Mouse (Mus musculus): ENCODE measurements around the gene Bahcc1.

Gene Bahcc1

DNA sequence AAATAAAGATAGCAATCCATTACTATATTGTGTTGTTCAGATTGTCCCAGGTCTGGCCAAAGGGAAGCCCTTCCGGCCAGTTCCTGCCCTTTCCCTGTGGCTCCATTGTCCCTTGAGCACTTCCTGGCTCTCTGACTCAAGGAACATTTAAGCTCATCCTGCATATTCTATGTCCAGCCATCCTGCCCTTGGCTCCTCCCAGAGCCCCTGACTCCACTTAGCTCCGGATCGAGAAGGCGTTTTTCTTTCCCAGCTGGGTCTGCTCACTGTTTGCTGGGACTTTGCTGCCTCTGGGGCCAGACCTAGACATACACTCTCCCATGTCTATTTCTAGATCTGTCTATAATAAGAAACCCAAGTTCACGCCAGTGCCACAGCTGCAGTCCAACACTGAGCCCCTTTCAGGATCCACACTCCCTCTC, 26.1 kb upstream of the Bahcc1 start:
- DNase-seq (ENCODE audit: low spot score in 2 of 2), result no peak

DNA sequence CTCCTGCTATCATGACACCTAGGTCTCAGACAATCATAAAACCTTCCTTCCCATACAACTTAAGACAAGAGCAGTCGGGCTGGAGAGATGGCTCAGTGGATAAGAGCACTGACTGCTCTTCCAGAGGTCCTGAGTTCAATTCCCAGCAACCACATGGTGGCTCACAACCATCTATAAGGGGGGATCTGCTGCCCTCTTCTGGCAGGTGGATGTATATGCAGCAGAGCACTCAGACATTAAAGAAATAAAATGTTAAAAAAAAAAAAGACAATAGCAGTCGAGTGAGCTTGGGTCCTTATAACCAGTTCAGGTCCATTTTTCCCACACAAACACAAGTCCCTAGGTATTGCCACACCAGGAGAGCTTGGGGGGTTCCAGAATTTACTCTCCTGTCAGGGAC, 23.9 kb upstream of the Bahcc1 start:
- no peak for DNase-seq (ENCODE audit: low spot score in 2 of 2)

DNA sequence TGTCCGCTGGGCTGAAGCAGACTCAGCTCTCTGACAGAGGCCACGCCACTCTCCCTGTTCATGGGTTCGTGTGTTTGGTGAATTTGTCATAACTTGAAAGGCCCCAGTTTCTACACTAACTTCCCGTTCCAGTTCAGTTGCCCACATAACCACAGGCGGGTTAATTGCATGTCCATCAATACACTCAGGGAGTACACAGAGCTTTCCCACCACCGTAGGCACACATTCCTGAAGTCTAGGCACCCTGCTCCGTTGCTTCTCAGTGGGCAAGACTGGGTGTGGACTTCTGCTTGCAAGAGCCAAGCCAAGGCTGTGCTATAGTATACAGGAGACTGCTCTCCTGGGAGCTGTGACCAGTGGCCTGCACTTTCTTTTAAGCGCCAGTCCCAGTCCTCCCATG, 23.3 kb upstream of the Bahcc1 start:
- DNase-seq (ENCODE audit: low spot score in 2 of 2), result no peak

DNA sequence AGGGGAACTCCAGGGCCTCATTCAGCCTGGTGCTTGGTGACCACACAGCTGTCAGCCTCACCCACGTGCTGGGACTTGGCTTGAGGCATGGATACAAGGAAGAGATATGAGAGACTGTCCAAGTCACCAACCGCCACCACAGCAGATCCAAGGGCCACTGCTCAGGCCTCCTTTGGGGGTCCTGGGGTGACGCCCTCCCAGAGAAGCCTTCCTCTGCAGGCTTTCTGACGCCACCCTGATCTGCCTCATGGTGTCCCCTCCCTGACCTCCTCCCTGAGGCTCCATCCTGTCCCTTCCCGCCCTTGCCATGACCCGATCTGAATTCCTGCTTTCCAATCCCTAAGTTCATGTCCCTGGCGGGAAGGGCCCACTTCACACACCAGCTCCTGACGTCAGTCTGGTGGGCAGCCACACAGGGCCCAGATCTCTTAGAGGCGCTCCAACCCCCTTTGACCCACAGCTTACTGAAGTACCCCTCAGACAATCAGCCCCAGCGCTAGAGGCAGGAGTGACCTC, 17.0 kb upstream of the Bahcc1 start:
- DNase-seq (ENCODE audit: low spot score in 2 of 2), result no peak

DNA sequence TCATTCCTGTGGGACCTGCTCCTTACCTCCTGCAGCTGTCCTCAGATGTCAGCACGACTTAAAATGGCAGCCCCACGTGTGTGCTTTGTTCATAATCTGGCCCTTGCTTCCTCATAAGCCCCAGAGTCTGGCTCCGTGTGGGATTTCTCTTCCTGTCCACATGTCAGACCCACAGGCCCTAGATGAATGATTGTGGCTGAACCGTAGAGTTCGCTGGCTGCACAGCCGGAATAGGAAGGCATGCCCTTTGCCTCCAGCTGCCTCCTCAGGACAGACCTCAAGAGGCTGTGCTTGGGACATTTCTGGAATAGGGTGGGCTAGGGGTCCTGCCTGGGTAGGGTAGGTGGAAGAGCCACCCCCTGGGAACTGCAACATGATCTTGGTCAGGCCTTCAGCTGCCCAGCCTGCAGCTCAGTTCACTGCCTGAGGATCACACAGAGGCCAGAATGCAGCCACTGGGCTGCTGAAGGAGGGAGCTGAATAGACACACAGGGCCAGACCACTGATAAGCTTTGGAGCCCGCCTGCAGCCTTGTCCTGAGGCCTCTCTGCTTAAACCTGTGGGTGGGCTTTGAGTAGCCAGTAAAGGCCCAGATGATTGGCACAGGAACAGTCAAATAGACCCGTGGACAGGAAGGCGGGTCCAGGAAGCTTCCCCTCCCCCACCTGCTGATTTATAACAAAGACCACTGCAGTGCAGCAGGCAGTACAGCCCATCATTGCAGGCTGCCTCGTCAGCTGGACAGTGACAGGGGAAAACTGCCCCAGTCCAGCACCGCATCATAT, 16.0 kb upstream of the Bahcc1 start:
- DNase-seq (ENCODE audit: low spot score in 2 of 2), result no peak

DNA sequence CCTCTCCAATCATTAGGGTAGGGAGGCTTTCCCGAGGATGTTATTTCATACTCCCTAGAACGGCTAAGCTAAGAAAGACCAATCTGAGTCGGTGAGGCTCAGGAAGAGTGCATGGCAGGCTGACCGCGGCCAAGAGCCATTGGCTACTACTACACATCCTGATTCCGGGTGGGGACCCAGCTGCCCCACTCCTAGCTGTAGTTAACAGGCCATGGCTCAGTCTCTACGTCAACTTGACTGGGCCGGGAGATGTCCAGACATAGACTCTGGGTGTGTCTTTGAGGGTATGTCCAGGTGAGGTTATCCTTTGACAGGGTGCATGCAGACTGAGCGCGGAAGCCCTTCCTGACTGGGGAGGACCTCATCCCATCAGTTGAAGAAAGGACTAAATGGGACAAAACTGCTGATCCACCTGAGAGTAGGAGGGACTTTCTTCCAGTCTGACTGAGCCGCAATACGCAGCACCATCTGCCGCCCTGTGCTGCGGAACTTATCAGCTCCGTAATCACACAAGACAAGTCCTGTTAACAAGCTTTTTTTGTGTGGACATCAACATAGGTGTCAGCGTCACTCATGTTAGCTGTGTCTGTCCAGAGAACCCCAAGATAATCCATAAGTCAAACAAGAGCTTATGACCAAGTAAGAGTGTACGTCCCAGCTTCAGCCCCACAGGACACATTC, 14.4 kb upstream of the Bahcc1 start:
- DNase-seq (ENCODE audit: low spot score in 2 of 2), result no peak

DNA sequence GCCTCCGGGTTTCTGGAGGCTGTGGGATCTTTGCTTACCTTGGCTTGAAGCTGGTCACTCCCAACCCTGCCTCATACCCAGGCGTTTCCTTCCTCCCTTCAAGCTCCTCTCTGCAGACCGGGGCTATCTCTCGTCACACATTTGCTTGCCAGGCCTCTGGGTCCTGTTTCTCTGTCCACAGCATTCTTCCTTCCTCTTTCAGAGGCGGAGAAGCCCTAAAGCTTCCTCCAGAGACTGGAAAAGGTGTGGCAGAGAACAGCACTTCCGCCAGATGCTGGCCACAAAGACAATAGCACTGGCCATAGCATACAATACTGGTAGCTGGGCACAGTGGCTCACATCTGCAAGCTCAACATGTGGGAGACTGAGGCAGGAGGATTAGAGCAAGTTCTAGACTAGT, 13.8 kb upstream of the Bahcc1 start:
- DNase-seq (ENCODE audit: low spot score in 2 of 2), result peak; percentile 65 to 86

DNA sequence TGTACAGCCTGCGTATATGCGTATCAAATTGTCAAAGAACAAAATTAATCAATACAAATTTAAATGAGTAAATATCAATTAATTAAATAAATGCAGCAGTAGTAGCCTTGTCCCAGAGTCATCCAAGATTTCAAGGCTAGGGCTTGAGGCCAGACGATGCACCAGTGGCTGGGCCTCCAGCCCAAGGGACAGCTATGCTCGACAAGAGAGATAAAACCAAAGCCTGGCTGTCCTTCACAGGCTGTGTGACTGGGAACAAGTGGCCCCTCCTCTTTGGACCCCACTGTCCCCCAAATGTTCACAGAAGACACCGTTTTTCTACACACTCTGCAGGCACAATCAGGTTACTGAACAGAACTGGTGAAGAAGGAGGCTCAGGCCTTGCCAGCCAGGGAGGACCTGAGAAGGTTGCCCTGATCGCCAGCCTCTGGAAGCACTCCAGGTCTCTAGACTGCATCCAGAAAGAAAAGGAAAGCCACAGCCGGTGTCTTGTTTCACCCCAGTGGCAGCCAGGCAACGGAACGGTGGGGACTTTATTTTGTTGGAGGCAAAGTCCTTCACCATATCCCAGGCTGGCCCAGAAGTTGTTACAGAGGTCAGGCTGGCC, 12.7 kb upstream of the Bahcc1 start:
- DNase-seq (ENCODE audit: low spot score in 2 of 2), result no peak

DNA sequence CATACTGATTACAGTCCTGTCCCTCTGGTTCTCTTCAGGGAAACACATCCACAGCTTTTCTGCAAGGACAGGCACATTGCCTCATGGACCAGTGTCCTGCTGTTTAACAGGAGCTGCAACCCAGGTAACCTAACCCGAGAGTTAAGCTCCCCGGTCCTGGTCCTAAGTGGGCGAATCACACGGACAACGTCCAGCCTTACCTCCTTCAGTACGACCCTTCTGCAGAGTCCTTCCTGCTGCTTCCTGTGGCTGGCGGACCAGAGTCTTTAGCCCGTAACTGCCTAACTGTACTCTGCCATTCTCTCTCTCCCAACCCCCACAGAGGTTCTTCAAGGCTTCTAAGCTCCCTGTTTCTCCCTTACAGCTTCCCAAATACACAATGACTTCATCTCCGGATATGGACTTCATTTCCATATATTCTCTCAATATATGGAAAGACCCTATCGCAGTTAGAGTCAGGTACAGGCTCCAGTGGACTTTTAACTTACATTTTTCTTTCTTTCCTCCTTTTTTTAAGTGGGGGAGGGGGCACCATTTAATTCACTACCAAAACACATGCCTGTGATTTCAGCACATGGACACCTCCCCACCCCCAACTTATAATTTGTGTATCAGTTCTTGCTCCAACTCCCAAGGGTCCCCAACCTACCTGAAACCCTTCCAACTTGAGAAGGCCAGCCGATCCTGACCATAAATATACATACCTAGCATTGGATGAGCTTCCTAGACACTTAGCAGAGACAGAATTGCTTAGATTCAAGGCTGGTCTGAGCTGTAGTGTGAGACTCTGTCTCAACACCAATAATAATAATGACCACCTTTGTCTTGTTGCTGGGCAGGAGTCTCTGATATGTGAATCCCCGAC, 11.6 kb upstream of the Bahcc1 start:
- DNase-seq (ENCODE audit: low spot score in 2 of 2), result no peak

DNA sequence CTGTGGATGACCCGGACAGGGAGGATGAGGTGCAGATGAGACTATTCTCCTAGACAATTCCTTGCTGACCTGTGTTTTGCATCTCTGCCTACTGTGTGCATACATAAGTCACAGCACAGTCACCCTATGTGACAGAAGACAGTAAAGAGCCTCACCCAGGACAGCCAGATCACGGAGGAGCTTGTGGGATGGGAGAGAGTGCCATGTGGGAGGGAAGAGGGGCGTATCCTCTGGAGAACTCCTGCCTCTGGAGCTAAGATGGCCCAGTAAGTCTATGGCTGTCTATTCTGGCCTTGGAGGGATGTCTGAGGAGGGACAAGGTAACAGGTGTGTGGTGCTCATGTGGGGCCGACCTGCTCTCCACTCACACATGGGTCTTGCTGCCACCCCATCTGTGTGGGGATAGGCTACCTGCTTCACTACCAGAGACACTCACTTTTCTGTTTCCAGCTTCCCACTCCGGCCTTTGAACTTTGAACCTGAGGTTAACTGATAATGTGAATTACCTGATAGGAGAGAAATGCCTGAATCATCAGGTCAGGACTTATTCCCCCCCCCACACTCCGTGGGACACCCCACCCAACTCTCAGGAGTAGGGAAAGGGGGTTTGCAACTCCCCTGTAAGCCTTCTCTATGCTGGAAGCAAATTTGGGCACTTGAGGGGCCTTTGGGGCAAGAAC, 10.2 kb upstream of the Bahcc1 start:
- no peak for DNase-seq (ENCODE audit: low spot score in 2 of 2)

DNA sequence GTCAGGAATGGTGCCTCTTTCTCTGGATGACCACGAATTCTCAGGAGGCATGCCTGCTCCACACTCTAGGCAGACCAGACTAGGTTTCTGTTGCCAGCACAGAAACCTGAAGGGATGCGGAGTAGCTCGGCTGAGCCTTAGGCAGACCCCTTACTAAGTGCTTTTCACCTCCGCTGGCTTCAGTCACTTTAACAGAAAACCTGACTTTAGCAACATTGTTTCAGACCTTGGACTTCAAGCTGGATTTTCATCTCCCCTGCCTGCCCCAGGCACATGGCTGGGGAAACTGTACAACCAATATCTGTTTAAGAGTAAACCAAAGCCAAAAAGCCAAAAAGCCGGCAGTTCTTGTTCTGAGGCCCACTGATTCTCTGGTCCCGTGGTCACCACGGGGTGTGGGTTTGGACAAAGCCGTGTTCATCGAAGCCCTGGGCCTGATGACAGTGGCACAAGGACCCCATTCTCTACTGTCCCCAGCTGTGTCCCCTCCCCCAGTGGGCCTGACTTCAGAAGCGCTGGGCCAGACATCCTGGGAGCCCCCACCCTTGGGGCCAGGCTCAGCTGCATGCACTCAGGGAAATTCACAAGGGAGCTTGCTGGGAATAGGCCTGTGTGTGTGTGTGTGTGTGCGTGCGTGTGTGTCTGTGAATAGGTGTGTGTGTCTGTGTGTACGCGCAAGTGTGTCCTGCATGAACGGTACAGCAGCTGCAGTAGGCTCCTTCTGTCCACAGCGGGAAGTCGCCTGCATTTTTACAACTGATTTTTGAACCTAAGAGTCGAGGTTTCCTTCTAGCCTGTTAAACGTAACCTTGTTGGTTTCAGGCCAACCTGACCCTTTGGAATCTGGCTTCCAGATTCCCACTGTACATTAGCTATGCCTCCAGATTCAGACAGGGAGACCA, 8.9 kb upstream of the Bahcc1 start:
- DNase-seq (ENCODE audit: low spot score in 2 of 2), result peak in 1 of 2 experiments; percentile 0

DNA sequence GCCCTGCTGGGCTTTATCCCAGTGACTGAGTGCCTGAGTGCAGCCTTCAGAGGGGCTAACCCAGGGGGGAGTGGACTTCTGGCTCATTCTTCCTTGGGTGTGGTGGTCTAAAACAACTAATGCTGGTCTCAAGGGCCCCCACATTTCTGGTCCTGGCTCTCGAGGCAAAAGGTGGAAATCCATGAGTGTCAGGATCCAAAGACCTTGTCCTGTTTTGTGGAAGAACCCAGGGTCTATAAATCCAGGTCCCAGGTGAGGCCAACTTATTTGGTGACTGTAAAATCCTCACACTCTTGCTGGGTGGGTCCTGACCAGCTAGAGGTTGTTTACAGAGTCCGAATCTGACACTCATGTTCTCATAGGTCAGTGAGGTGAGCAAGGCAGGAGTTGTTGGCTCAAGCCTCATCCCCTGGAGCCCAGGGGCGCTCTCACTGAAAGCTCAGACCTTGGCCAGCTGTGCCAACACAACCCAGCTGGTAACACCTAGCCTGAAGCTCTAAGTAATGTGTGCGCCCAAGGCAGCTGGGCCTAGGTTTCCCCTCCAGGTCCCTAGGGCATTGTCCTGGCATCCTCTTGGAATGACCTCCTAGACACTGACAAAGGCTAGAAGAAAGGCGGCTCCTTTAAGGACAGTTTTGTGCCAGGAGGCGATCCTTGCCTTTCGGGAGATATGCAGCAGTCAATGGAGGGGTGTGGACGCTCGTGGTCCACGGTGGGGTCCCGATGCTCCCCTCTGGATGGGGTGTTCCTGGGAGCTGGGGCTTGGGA, 8.1 kb upstream of the Bahcc1 start:
- peak in 1 of 2 experiments; percentile 48 for DNase-seq (ENCODE audit: low spot score in 2 of 2)

DNA sequence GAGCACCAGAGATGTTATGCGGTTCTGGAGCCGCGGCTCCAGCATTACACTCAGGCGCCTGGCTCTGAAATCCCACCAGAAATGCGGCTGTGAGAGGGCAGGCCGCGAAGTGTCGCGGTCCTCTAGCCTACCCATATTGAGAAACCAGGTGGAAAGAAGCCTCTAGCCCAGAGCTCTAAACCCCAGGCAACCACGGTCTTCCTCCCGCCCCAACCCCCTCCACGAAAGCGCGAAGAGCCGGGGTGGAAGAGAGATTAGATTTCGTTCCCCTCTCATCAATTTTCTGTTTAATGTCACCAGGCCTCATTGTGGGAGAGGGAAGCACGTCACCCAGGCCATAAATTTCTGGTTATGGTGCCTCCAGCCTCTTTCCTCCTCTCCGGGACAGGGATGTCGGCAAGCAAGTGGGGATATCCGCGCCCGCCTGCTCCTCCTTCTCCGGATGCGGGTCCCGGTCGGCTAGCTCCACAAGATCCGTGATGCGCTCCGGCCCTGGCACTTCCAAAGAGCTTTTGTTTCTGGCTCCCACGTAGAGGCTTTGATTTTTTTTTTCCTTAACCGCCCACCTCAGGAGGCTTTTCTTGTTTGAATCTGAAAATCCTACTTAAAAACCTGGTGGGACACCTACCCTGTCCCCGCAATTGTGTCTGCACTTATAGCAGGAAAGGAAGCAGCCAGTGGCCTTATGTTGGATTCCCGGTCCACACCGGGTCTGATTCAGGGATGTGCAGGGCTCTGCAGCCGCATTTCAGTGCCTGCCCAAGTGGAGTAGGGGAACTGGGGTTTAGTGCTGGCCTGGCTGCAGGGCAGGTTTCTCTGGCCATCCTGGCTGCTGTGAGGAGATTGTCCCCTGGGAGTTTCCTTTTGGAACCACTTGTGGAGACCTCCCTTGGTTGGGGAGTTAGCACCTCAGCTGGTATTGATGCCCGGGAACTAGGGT, 7.2 kb upstream of the Bahcc1 start:
- no peak for DNase-seq (ENCODE audit: low spot score in 2 of 2)

DNA sequence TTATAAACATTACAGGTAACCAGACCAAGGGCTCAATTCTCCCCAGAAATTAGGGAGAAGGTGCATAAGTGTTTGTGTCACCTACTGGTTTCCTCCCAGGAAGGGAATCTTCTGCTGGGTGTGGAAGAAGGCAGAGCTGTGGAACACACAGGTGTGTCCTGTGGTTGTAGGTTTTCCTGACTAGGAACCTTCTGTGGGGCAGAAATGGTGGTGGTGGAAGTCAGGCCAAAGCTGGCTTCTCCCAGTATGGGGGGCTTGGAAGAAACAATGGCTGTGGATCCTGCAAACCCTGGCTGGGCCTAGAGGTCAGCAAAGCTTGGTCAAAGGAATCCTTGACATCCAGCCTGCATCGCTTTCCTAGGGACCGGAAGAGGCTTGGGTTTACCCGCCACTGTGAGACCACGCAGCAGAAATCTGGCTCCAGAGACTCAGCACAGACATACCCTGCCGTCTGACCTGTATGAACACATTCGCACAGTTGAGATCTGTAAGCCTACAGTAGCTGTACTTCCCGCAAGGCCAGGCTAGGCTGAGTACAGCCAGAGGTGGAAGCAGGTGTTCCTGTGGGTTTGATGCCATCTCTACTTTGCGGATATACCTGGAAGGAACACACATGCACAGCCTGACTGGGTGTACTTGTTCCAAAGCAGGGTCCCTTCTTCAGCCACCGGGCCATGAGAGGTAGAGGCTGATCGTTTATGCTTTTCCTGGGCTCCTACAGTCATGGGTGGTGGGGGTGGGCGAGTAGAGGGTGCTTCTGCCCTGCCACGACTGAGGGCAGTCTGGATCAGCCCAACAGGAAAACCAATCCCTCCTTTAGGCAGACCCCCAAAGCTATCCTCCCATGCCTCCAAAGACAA, 6.1 kb upstream of the Bahcc1 start:
- no peak for DNase-seq (ENCODE audit: low spot score in 2 of 2)

DNA sequence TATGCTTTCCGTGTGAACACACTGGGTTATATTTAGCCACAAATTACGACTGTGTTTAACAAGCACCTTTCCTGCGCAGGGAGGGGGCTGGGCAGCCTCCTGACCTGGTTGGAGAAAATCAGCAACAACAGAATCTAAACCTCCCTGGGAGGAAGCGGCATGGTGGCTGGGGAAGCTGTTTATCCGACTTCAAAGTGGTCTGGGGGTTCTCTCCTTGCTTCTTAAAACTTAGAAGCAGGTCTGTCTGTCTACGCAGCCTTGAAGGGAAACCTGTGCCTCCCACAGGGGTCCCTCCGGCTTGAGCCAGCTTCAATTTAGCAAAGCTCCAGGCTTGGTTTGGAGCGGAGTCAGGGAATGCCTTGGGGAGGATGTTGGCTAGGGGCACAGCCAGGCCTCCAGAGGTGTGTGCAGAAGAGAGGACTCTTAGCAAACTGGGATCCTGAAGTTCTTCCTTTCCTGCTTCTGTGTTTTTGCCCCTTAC, 5.1 kb upstream of the Bahcc1 start:
- peak; percentile 28 to 30 for DNase-seq (ENCODE audit: low spot score in 2 of 2)

DNA sequence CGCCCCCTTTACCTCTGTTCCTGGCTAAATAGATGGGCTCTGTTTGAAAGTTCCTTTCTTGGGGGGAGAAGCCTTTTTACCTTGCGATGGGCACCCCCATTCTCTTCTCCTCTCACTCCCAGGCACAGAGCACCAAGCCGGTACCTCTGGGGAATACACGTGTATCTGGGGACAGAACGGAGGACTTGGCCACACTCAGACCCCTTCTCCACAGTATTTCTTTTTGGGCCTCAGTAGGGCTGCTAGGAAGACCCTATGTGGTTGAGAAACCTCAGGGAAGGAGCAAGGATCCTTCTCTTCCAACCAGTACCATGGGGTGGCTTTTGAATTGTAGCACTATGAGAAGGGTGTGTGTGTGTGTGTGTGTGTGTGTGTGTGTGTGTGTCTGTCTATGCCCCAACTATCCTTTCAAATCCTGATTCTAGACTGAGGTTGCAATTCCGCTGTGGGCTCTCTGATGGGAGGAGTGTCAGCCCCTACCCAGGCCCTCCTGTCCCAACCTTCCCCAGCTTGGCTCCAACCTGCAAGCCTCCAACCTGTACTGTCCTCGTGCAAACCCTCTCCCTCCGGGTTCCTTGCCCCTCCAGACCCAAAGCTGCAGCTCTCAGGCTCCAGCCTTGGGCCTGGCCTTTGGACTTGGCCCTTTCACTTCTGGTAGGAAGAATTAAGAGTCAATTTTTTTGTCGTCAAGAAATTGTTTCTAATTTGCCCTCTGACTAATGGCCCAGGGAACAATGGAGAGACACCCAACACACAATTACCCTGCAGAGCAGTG, 4.4 kb upstream of the Bahcc1 start:
- peak in 1 of 2 experiments; percentile 0 for DNase-seq (ENCODE audit: low spot score in 2 of 2)
